Mouse (Mus musculus) ES-Bruce4 (cell line): ENCODE results near the gene Mfap1a.

ENCODE experiments used
- CTCF ChIP-seq: IDR thresholded peaks from one replicate; pipeline ENCODE4 v1.8.1; 2011; ENCODE audit warnings: low read depth, low read length
- EP300 ChIP-seq: IDR thresholded peaks from 2 replicates; pipeline ENCODE4 v1.6.1; 2011; ENCODE audit warnings: low read depth, low read length; ENCODE audit not compliant: insufficient read depth
- POLR2A ChIP-seq: IDR thresholded peaks from one replicate; pipeline ENCODE4 v1.8.1; 2011; ENCODE audit warnings: low read length; ENCODE audit not compliant: insufficient read depth

GRCm38 (mm10) chr2:121507173-121507950, 897 bp upstream of the Mfap1a start:
- no peak for TF ChIP-seq CTCF
- no peak for TF ChIP-seq POLR2A
- no peak for TF ChIP-seq EP300
